Mouse (Mus musculus): Measurements from ENCODE around the gene Dnajc11. TPM values are rescaled to one million over a fixed set of nuclear protein-coding genes. Genes with fewer than 3 reads are reported as not detected.

Dnajc11 gene
- polyA plus RNA-seq (2012; rRNA removed), result 53.1 and 54.8 TPM in 2 replicates

DNA sequence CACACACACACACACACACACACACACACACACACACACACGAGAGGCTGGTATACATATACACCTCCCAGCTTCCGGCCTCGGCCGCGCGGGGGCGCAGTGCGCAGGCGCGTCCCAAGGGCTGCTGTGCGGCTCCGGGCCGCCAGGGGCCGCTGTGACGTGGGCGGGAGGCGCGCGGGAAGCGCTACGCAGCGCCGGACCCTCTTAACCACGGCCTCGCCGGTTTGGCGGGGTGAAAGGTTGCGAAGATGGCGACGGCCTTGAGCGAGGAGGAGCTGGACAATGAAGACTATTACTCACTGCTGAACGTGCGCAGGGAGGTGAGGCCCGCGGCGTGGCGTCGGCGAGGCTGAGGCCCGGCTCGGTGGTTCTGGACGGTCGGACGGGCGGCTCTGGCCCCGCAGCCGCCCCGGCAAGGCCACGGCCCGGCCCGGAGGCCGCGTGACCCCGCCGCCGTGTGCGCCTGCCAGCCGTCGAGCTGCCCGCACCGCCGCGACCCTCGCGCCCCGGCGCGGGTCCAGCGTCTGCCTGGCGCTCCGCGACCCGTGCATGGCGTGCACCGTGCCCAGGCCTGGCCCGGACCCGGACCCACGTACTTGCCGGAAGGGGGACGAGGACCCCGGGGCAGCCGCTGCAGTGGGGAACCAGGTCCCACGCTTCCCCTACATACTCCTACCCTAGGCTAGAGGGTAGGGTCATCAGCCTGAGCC is at the start of gene Dnajc11:
Gene Dnajc11 (plus strand): TSS at position 187 of the 710 bp plus-strand sequence.

DNA sequence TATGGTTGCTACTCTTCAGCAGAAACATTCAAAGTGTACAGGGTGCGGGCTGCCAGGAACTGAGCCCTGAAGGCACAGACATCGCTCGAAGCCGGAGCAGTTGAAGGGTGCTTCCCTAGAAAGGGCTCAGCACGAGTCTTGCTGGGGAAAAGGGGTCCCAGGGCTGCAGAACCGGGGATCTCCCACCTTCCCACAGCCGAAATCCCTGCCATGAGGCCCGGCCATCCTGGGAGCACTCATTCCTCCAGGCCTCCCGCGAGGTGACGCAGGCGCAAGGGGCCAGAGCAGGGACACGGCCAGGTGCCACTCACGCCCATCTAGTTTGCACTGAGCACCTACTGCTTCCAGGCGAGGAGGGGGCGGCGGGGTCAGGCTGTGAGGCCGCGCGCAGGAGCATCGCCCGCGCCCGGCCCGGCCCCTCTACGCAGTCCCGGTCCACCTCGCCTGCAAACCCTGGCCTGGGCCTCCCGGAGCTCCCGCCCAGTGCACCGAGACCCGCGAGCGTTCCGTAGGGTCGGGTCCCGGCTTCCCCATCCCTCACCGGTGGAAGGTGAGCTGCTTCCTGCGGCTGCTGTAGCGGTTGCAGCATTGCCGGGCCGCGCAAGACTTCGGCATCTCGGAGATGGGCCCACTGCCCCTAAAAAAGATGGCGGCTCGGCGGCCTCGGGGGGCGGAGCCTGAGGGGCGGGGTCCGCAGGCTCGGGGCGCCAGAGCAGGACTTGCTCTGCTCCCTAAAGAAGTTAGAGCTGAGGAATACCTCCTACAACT is 55.0 kb downstream of the Dnajc11 start, which contains the start of gene Thap3:
Gene Thap3 (minus strand): TSS at position 656 of the 768 bp plus-strand sequence.

GRCm38 (mm10) chr4:151996173-151996950 is 62.9 kb downstream of the Dnajc11 start, which contains the start of gene Phf13:
TSS of gene Phf13 (minus strand) at chr4:151996258.

DNA sequence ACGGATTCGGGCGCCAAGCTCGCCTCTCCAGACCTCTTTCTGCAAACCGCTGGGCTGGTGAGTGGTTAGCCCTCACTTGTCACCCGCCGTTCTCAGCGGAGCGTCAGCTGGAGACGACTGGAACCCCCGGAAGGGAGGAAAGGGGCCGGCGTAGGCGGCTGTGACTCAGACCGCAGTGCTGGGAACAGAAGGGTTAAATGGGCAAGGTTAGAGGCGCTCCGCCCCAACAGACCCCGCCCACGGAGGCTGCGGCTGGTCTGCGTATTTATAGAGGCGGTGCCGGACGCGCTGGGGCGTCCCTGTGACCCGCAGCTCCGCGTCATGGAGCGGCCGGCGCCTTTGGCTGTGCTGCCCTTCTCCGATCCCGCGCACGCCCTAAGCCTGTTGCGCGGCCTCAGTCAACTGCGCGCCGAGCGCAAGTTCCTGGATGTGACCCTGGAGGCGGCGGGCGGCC is 75.2 kb downstream of the Dnajc11 start, which contains the start of gene Klhl21:
Gene Klhl21 (plus strand): TSS at position 182 of the 454 bp plus-strand sequence.

DNA sequence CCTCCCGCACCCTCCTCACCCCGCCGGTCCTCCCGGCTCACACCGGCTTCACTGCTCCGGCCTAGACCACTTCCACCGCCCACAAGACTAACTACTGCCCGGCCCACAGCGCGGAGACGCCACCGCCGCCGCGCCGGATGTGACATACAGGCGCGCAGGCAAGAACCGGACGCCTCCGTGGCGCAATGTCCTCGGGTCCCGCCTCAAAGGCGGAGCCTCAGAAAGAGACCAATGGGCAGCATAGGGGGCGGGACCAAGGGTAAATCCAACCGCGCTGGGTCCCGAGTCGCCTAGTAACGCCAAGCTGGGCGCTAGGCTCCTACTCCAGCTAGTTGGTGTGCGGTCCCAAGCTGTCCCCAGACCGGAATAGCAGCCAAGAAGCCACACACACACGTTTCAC is 94.0 kb downstream of the Dnajc11 start, which contains the start of gene Zbtb48:
Gene Zbtb48 (minus strand): TSS at position 148 of the 400 bp plus-strand sequence.

Other genes starting within 250 kb of the Dnajc11 start
- gene Camta1, start 71.8 kb upstream of the Dnajc11 start, polyA plus RNA-seq (2012; rRNA removed), result 6.3 and 7.0 TPM in 2 replicates
- gene Thap3, start 55.3 kb downstream of the Dnajc11 start, polyA plus RNA-seq (2012; rRNA removed), result 52.9 and 61.9 TPM in 2 replicates
- gene Phf13, start 62.6 kb downstream of the Dnajc11 start, polyA plus RNA-seq (2012; rRNA removed), result 8.0 and 11.6 TPM in 2 replicates
- gene Klhl21, start 75.1 kb downstream of the Dnajc11 start, polyA plus RNA-seq (2012; rRNA removed), result 32.7 and 32.8 TPM in 2 replicates
- gene Zbtb48, start 94.0 kb downstream of the Dnajc11 start, polyA plus RNA-seq (2012; rRNA removed), result 15.8 and 16.4 TPM in 2 replicates
- gene Tas1r1, start 104.9 kb downstream of the Dnajc11 start, polyA plus RNA-seq (2012; rRNA removed), result 0.03 TPM in 1 of 2 replicates, not detected in the other
- 19.1 and 20.3 TPM in 2 replicates for gene Nol9, start 105.6 kb downstream of the Dnajc11 start, polyA plus RNA-seq (2012; rRNA removed)
- 35.1 and 50.2 TPM in 2 replicates for gene Plekhg5, start 138.8 kb downstream of the Dnajc11 start, polyA plus RNA-seq (2012; rRNA removed)
- gene Tnfrsf25, start 182.2 kb downstream of the Dnajc11 start, polyA plus RNA-seq (2012; rRNA removed), result 5.6 and 7.5 TPM in 2 replicates
- gene Espn, start 218.7 kb downstream of the Dnajc11 start, polyA plus RNA-seq (2012; rRNA removed), result 103 and 119 TPM in 2 replicates
- gene Hes2, start 225.2 kb downstream of the Dnajc11 start, polyA plus RNA-seq (2012; rRNA removed), result 4.3 and 5.0 TPM in 2 replicates
- gene Acot7, start 244.4 kb downstream of the Dnajc11 start, polyA plus RNA-seq (2012; rRNA removed), result 71.1 and 110 TPM in 2 replicates

Data from colon, adult 2 months (tissue).